Mouse (Mus musculus) neural tube, embryonic 10.5 days (tissue): Measurements from ENCODE around the gene Slc22a8.

ENCODE experiments used
- DNase-seq: peaks from one replicate; pipeline ENCODE4 v3.0.0-alpha.2; 2017; ENCODE audit warnings: low spot score; ENCODE audit errors: extremely low spot score

Slc22a8 gene

GRCm38 (mm10) chr19:8597269-8597668, 6.2 kb downstream of the Slc22a8 start:
- DNase-seq, result no peak

DNA sequence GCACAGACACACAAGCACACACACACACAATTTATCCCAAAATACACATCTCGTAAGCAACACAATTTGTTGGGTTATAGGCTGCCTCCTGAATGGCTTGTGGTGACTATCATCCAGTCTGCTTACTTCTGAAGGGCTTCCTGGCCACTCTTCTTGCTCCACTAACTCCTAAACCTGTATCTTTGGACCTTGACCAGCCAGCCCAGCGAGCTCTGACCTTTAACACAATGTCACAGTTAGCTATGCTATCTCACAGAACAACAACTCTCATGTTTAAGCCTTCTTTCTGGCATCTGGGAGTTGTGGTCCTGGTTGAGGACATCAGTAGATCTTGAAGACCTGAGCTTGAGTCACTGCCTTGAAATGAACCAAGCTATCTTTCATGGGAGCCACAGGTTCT, 8.2 kb downstream of the Slc22a8 start:
- no peak for DNase-seq

- no peak for DNase-seq
Observed at GRCm38 (mm10) chr19:8601922-8602321, 10.9 kb downstream of the Slc22a8 start.

DNA sequence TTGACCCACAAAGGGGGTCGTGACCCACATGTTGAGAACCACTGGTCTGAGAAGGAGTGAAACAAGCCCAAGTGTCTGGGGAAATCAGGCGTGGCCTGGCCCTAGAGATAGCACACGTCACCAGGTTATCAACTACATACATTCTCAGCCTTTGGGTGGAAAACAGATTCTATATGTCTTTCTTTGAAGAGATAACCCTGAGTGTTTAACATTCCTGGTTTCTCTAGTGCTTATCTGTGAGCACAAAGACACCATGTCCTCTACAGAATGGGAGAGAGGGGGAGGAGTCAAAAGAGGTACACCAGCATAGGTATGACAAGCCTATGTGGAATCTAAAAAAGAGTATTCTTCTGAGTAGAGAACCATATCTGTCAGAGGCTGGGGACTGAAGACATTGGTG, 11.9 kb downstream of the Slc22a8 start:
- DNase-seq, result no peak

DNA sequence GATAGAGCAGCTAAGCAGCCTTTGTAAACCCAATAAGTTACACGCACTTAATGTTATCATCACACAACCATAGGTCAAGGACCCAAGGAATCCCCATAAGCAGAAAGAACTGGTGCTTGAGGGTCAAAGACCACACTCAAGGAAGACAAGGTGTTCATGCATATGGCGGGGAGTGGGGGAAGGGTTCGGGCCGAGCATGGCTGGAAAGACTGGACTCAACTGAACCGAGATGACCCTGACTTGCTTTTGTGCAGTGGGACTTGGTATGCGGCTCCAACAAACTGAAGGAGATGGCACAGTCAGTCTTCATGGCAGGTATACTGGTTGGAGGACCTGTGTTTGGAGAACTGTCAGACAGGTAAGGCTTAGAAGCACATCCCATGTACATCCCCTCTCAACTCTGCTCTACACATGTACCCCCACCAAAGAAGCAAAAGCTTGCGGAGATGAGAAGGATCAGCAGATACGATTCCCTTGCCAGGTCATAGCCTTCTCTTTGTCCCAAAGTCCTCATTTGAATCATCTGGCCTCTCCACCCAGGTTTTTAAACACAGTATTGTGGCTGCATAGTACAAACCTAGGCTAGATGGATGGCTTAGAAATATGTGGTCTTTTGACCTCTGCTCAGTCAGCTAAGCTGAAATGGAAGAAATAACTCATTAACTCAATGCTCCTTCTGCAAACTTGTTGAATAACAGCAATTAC, 13.6 kb downstream of the Slc22a8 start:
- DNase-seq, result no peak

DNA sequence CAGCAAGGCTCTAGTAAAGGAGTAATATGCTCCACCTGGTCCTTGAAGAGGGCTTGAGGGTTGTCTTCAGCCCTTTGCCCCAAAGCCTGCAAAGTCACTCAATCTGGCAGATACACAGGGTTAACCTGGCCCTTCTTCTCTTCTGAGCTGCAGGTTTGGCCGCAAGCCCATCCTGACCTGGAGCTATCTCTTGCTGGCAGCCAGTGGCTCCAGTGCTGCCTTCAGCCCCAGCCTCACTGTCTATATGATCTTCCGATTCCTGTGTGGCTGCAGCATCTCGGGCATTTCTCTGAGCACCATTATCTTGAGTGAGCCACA, 14.1 kb downstream of the Slc22a8 start:
- DNase-seq, result no peak

GRCm38 (mm10) chr19:8611358-8612123, 20.5 kb downstream of the Slc22a8 start:
- DNase-seq, result no peak

DNA sequence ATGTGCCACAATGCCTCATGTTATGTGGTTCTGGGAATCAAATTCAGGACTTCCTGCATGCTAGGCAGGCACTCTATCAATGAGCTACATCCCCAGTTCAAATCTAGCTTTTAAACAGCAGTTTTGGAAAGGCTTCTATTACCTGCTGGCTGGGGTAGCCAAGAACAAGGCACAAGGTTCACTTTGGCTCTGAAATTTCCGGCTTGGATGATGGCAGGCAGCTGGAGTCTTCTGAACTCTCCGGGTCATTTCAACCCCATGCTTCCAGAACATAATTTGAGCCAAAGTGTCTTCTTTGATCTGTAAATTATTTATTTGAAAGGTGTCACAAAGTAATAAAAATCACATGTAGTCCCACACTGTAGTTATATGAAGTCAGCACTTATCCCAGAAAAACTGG, 22.1 kb downstream of the Slc22a8 start:
- no peak for DNase-seq

- peak; percentile 26 for DNase-seq
Observed at GRCm38 (mm10) chr19:8614343-8614742, 23.3 kb downstream of the Slc22a8 start.

- no peak for DNase-seq
Observed at GRCm38 (mm10) chr19:8616314-8616713, 25.3 kb downstream of the Slc22a8 start.

- no peak for DNase-seq
Observed at GRCm38 (mm10) chr19:8617904-8618303, 26.9 kb downstream of the Slc22a8 start, which contains the start of gene Slc22a6. Gene Slc22a6, plus strand, starts transcription at chr19:8618039.

GRCm38 (mm10) chr19:8621098-8621497, 30.0 kb downstream of the Slc22a8 start:
- no peak for DNase-seq

DNA sequence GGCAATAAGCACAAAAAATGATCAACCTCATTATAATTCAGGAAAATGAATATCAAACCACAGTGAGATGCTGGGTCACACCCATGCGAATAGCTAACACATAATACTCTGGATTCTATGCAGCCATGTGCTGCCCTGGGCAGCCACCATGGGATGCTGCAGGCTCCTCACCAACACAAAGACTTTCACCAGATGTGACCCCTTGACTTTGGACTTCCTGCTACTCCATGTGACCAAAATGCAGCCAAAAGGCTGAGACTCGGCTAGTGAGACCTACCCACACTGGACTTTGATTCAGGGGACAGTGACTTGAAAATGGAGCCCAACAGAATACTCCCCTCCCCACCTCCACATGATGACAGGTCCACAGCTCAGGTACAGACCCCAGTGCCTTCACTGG, 39.2 kb downstream of the Slc22a8 start:
- peak; percentile 27 for DNase-seq

- no peak for DNase-seq
Observed at GRCm38 (mm10) chr19:8630826-8631225, 39.8 kb downstream of the Slc22a8 start.

DNA sequence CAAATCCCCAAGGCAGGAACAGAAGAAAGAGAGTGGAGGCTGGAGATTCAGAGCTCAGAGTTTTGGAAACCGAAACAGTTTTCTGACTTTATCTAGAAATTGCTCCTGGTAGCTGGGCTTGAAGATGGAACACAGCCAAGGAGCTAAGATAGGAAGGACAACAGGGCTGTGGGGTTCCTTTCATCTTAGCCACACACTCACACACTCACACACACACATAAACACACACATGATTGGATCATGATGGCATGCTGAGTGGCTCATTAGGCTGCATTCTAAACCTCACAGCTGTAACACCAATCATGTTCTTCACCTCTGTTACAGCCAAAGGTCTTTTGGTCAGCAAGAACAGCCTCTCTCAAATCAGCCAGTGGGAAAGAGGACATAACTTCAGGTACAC, 41.0 kb downstream of the Slc22a8 start:
- no peak for DNase-seq

DNA sequence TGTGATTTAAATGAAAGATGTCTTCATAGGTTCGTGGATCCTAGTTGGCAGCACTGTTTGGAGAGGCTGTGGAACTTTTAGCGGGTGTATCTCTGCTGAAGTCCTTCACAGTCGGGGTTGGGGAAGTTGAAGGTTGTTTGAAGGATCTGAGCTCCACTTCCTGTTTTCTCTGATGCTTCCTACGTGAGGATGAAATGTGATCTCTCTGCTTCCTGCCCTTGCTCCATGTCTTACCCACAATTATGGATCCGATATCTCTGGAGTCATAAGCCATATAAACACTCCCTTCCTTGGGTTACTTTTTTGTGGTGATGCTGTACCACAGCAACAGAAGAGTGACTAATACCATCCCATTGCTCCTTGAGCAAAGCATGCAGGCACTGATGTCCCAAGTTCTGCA, 51.0 kb downstream of the Slc22a8 start:
- no peak for DNase-seq

DNA sequence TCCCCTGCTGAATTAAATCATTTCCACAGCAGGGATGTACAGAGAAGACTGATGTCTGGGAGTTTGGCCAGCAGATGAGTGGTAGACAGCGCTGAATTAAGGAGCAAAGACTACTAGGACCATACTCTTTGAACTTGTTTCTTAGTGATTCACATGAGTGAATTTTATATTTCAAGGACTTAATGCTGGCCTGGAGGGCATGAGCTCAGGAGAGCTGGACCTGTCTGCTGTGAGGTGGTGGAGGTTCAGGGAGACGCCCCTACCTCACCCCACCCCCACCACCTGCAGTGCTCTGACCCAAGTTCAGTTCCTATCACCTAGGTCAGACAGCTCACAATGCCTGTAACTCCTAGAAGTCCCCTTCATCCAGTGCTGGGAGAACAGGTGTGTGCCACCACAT, 55.3 kb downstream of the Slc22a8 start:
- no peak for DNase-seq

GRCm38 (mm10) chr19:8655833-8656232, 64.8 kb downstream of the Slc22a8 start:
- no peak for DNase-seq

GRCm38 (mm10) chr19:8656341-8656740, 65.3 kb downstream of the Slc22a8 start:
- DNase-seq, result no peak
